Mouse (Mus musculus) forebrain, embryonic 11.5 days (tissue): ENCODE measurements around the gene AI837181. TPM values are rescaled to one million over a fixed set of nuclear protein-coding genes. Genes with fewer than 3 reads are reported as not detected.
A peak's percentile ranks its signal among the peaks of the same experiment; 100 is the strongest.

Experiments
- ATAC-seq: fragments of 200-750 bp; cut with Nextera tagmentation; replicated peaks from 2 replicates; pipeline ENCODE4 v1.8.0; 2017; ENCODE audit warnings: moderate TSS enrichment; ENCODE audit not compliant: low FRiP score
- DNase-seq: peaks from one replicate; pipeline ENCODE4 v3.0.0-alpha.2; 2017; ENCODE audit warnings: low spot score
- H3K27ac ChIP-seq: fragments of 300-500 bp; sonication (generic); 2 replicates; pipeline ENCODE4 v1.5.1; 2014; ENCODE audit warnings: low read depth, low read length
- H3K27me3 ChIP-seq: fragments of 300-500 bp; sonication (generic); 2 replicates; pipeline ENCODE4 v1.6.1; 2014; ENCODE audit warnings: mild to moderate bottlenecking, low read length, mixed read lengths; ENCODE audit not compliant: control insufficient read depth, insufficient read depth
- H3K36me3 ChIP-seq: fragments of 300-500 bp; sonication (generic); 2 replicates; pipeline ENCODE4 v1.6.1; 2014; ENCODE audit warnings: mild to moderate bottlenecking, low read length, moderate library complexity, mixed read lengths; ENCODE audit not compliant: control insufficient read depth, insufficient read depth
- H3K4me1 ChIP-seq: fragments of 300-500 bp; sonication (generic); replicated peaks from 2 replicates; pipeline ENCODE4 v1.6.1; 2014; ENCODE audit warnings: low read length, mixed read lengths; ENCODE audit not compliant: control insufficient read depth, insufficient read depth
- H3K4me2 ChIP-seq: fragments of 300-500 bp; sonication (generic); 2 replicates; pipeline ENCODE4 v1.6.1; 2014; ENCODE audit warnings: low read depth, mild to moderate bottlenecking, low read length, moderate library complexity, mixed read lengths; ENCODE audit not compliant: severe bottlenecking
- H3K4me3 ChIP-seq: fragments of 300-500 bp; sonication (generic); 2 replicates; pipeline ENCODE4 v1.5.1; 2014; ENCODE audit warnings: low read depth, low read length
- H3K9ac ChIP-seq: fragments of 300-500 bp; sonication (generic); 2 replicates; pipeline ENCODE4 v1.6.1; 2014; ENCODE audit warnings: low read length
- H3K9me3 ChIP-seq: fragments of 300-500 bp; sonication (generic); 2 replicates; pipeline ENCODE4 v1.6.1; 2016; ENCODE audit warnings: low read length, mixed read lengths; ENCODE audit not compliant: control insufficient read depth
- WGBS: fragments of 180-500 bp; shearing (Covaris S2); extraction: QIAGEN DNeasy Blood & Tissue Kit; methylation state at CpG from one replicate; pipeline ENCODE4 v1.1.7; 2014; 5-methylcytosine and 5-hydroxymethylcytosine counted together
- polyA plus RNA-seq: library from polyadenylated mRNA; unstranded; fragments of >200 nt; fragmentation: Nextera tagmentation; extraction: Ambion mirVana; gene quantifications from 2 replicates; pipeline ENCODE4 v1.2.1, GENCODE M21; 2014

Gene AI837181
- 34.6 and 42.0 TPM in 2 replicates for polyA plus RNA-seq

GRCm38 (mm10) chr19:5424782-5425741, at the start of gene AI837181, which contains the start of gene Drap1:
TSS of gene AI837181 (plus strand) at chr19:5425144.
TSS of gene Drap1 (minus strand) at chr19:5424979.
- no peaks in the 10 kb centered on the region for H3K9me3 ChIP-seq
- peak within 1 kb of the TSS; percentile 82 for H3K27ac ChIP-seq
- DNase-seq (peak; percentile 100), ATAC-seq (peak; percentile 92)
- peak within 1 kb of the TSS; percentile 94 for H3K9ac ChIP-seq
- peaks cover 7% of the 10 kb centered on the region; the same call in 1 of the 2 replicates for H3K36me3 ChIP-seq
- H3K4me1 ChIP-seq = peaks cover 17% of the 10 kb centered on the region; the same call in 1 of the 2 replicates
- peak within 1 kb of the TSS; percentile 83 for H3K4me3 ChIP-seq
- WGBS = under 1% methylated on average over 48 of the region's 87 CpGs
- peak within 1 kb of the TSS; percentile 91 for H3K4me2 ChIP-seq
- no peaks in the 10 kb centered on the region for H3K27me3 ChIP-seq

GRCm38 (mm10) chr19:5377446-5377845, 47.5 kb upstream of the AI837181 start:
- Histone ChIP-seq H3K9me3 (no peaks in the 10 kb centered on the region), H3K4me2 (no peak overlapping the region), H3K9ac (no peak overlapping the region), H3K4me1 (no peaks in the 10 kb centered on the region), H3K36me3 (peaks cover 21% of the 10 kb centered on the region), H3K27me3 (no peaks in the 10 kb centered on the region), H3K4me3 (no peak overlapping the region), H3K27ac (no peak overlapping the region)
- DNase-seq = no peak
- 90% methylated on average over 1 of the region's 1 CpGs for WGBS
- no peak for ATAC-seq

- peaks cover 10% of the 10 kb centered on the region; the same call in 1 of the 2 replicates for H3K4me1 ChIP-seq
- 94% methylated on average over 12 of the region's 12 CpGs for WGBS
- H3K4me2 ChIP-seq = no peak overlapping the region
- no peaks in the 10 kb centered on the region for H3K9me3 ChIP-seq
- no peaks in the 10 kb centered on the region for H3K27me3 ChIP-seq
- H3K4me3 ChIP-seq = no peak overlapping the region
- H3K36me3 ChIP-seq = peaks cover 39% of the 10 kb centered on the region
- DNase-seq (no peak), ATAC-seq (no peak)
- no peak overlapping the region for H3K27ac ChIP-seq
- H3K9ac ChIP-seq = no peak overlapping the region
These were observed 41.6 kb upstream of the AI837181 start for GRCm38 (mm10) chr19:5383326-5383725.

- no peak for ATAC-seq
- Histone ChIP-seq H3K27me3 (no peaks in the 10 kb centered on the region), H3K9ac (no peak overlapping the region), H3K4me3 (no peak overlapping the region), H3K36me3 (peaks cover 33% of the 10 kb centered on the region; the same call in 1 of the 2 replicates), H3K4me2 (no peak overlapping the region), H3K4me1 (peaks cover 12% of the 10 kb centered on the region; the same call in 1 of the 2 replicates), H3K27ac (no peak overlapping the region), H3K9me3 (no peaks in the 10 kb centered on the region)
- no peak for DNase-seq
- 92% methylated on average over 8 of the region's 8 CpGs for WGBS
These were observed 40.2 kb upstream of the AI837181 start for GRCm38 (mm10) chr19:5384715-5385114.

- H3K27me3 ChIP-seq = no peaks in the 10 kb centered on the region
- H3K9me3 ChIP-seq = no peaks in the 10 kb centered on the region
- peak; percentile 76 for DNase-seq
- peak overlapping the region; percentile 87 for H3K9ac ChIP-seq
- peaks cover 13% of the 10 kb centered on the region; the same call in 1 of the 2 replicates for H3K36me3 ChIP-seq
- H3K4me3 ChIP-seq = peak overlapping the region; percentile 99
- H3K4me1 ChIP-seq = peaks cover 18% of the 10 kb centered on the region
- peak; percentile 69 for ATAC-seq
- peak overlapping the region; percentile 51; the same call in 1 of the 2 replicates for H3K27ac ChIP-seq
- peak overlapping the region; percentile 91 for H3K4me2 ChIP-seq
- WGBS = under 1% methylated on average over 43 of the region's 43 CpGs
These were observed 36.9 kb upstream of the AI837181 start for GRCm38 (mm10) chr19:5388011-5388441.

- ATAC-seq (peak; percentile 96), DNase-seq (peak; percentile 96)
- Histone ChIP-seq H3K9me3 (no peaks in the 10 kb centered on the region), H3K4me1 (peaks cover 18% of the 10 kb centered on the region), H3K4me3 (peak within 1 kb of the TSS; percentile 99), H3K36me3 (peaks cover 7% of the 10 kb centered on the region; the same call in 1 of the 2 replicates), H3K9ac (peak within 1 kb of the TSS; percentile 87), H3K4me2 (peak within 1 kb of the TSS; percentile 91), H3K27me3 (no peaks in the 10 kb centered on the region), H3K27ac (peak within 1 kb of the TSS; percentile 66; the same call in 1 of the 2 replicates)
- WGBS = 2% methylated on average over 42 of the region's 43 CpGs
These were observed 36.2 kb upstream of the AI837181 start, which contains the start of gene Sart1 for GRCm38 (mm10) chr19:5388588-5389242. TSS of gene Sart1 (minus strand) at chr19:5388703.

GRCm38 (mm10) chr19:5389647-5390046, 35.3 kb upstream of the AI837181 start:
- H3K4me3 ChIP-seq = peak overlapping the region; percentile 99
- DNase-seq (peak; percentile 56), ATAC-seq (no peak)
- no peak overlapping the region for H3K27ac ChIP-seq
- 62% methylated on average over 12 of the region's 12 CpGs for WGBS
- no peaks in the 10 kb centered on the region for H3K27me3 ChIP-seq
- H3K9ac ChIP-seq = peak overlapping the region; percentile 35; the same call in 1 of the 2 replicates
- H3K4me2 ChIP-seq = peak overlapping the region; percentile 91
- no peaks in the 10 kb centered on the region; the same call in 1 of the 2 replicates for H3K36me3 ChIP-seq
- H3K9me3 ChIP-seq = no peaks in the 10 kb centered on the region
- peaks cover 18% of the 10 kb centered on the region for H3K4me1 ChIP-seq

GRCm38 (mm10) chr19:5390416-5390815, 34.5 kb upstream of the AI837181 start:
- no peak overlapping the region for H3K27ac ChIP-seq
- WGBS = 86% methylated on average over 8 of the region's 8 CpGs
- H3K4me1 ChIP-seq = peaks cover 18% of the 10 kb centered on the region
- no peak overlapping the region for H3K9ac ChIP-seq
- no peaks in the 10 kb centered on the region; the same call in 1 of the 2 replicates for H3K36me3 ChIP-seq
- no peak for ATAC-seq
- no peak for DNase-seq
- H3K4me2 ChIP-seq = no peak overlapping the region; the same call in 1 of the 2 replicates
- no peaks in the 10 kb centered on the region for H3K27me3 ChIP-seq
- H3K4me3 ChIP-seq = no peak overlapping the region
- H3K9me3 ChIP-seq = no peaks in the 10 kb centered on the region
